Comparison of ENCODE assay signal across 29 mouse cellular contexts in the genomic region with DNA sequence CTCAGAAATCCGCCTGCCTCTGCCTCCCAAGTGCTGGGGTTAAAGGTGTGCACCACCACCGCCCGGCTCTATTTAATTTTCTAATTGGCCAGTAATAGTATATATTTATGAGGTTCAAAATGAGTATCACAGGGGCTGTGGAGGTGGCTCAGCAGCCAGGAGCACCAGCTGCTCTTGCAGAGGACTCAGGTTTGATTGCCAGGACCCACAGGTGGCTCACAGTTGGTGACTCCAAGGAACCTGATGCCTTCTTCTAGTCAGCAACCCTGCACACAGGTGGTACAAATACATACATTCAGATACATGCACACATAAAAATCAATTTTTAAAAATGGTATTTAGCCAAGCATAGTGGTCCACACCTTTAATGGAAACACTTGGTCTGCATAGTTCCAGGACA. TPM values are rescaled to one million over a fixed set of nuclear protein-coding genes. Genes with fewer than 3 reads are reported as not detected.
DNase-seq lines count a peak whose midpoint lies in the region; ATAC-seq lines count a peak whose summit lies in the region.
"Had no signal": no experiment of that assay in that cellular context is flagged by ENCODE, and none has a peak within 500 bp of the region (broad histone marks: within the 10 kb centered on the region; RNA-seq: fewer than 3 reads in every experiment).

No protein-coding gene starts in this region.

- H3K36me3 ChIP-seq in midbrain, embryonic 10.5 days: peaks cover 59% of the 10 kb centered on the region

- no peaks in the 10 kb centered on the region for H3K9me3 ChIP-seq in midbrain, embryonic 10.5 days (replicated peaks)
- H3K9me3 ChIP-seq: hindbrain, embryonic 10.5 days; kidney, embryonic 15.5 days; liver, embryonic 13.5 days; megakaryocyte, embryonic 14.5 days; midbrain, embryonic 13.5 days; neural tube, embryonic 13.5 days had no signal

- ATAC-seq in CD4-positive, CD25-positive, alpha-beta regulatory T cell, adult 4 months: no peak
- ATAC-seq: forebrain, embryonic 14.5 days; hindbrain, embryonic 16.5 days; lung, postnatal 0 days; midbrain, embryonic 13.5 days had no signal

- peak; percentile 40 for DNase-seq in gastrocnemius, adult 18-20 months (ENCODE audit: low spot score)
- no peak for DNase-seq in gastrocnemius, postnatal 36 days
- peak; percentile 17 for DNase-seq in left cerebral cortex, postnatal 4 days
- DNase-seq in left cerebral cortex, postnatal 36 days (ENCODE audit: low spot score in 2 of 2): no peak
- peak; percentile 51 to 59 for DNase-seq in cerebellum, postnatal 14 days
- DNase-seq in midbrain, embryonic 10.5 days (ENCODE audit: low spot score): no peak
- DNase-seq: adrenal gland, adult 2 months; adrenal gland, postnatal 36 days; kidney, adult 18-20 months; kidney, postnatal 25 days; liver, embryonic 13.5 days; lung, adult 18-20 months; lung, postnatal 4 days; thymus, adult 2 months; thymus, postnatal 36 days had no signal

- H3K4me3 ChIP-seq in midbrain, embryonic 10.5 days: no peak overlapping the region
- H3K4me3 ChIP-seq: hindbrain, embryonic 10.5 days; kidney, embryonic 15.5 days; layer of hippocampus, adult 2 months; left cerebral cortex, adult 2 months; liver, embryonic 13.5 days; megakaryocyte, embryonic 14.5 days; midbrain, embryonic 13.5 days; neural tube, embryonic 13.5 days had no signal

- no peak overlapping the region for H3K27ac ChIP-seq in midbrain, embryonic 10.5 days (replicated peaks)
- H3K27ac ChIP-seq: hindbrain, embryonic 10.5 days; kidney, embryonic 15.5 days; layer of hippocampus, adult 2 months; left cerebral cortex, adult 2 months; liver, embryonic 13.5 days; midbrain, embryonic 13.5 days; neural tube, embryonic 13.5 days had no signal

- no peaks in the 10 kb centered on the region for H3K4me1 ChIP-seq in midbrain, embryonic 10.5 days
- H3K4me1 ChIP-seq: hindbrain, embryonic 10.5 days; kidney, embryonic 15.5 days; midbrain, embryonic 13.5 days; neural tube, embryonic 13.5 days had no signal

- no peaks in the 10 kb centered on the region for H3K27me3 ChIP-seq in midbrain, embryonic 10.5 days (ENCODE audit: low read depth, poor library complexity, severe bottlenecking)
- H3K27me3 ChIP-seq: kidney, embryonic 15.5 days; liver, embryonic 13.5 days; megakaryocyte, embryonic 14.5 days; midbrain, embryonic 13.5 days; neural tube, embryonic 13.5 days had no signal

- WGBS in midbrain, embryonic 10.5 days: 88% methylated on average over 3 of the region's 3 CpGs

- intact Hi-C loops in gastrocnemius, postnatal 36 days (cut with DNase I): no loop called here
- intact Hi-C loops in left cerebral cortex, postnatal 4 days (cut with DNase I): loop anchor here (10.0 kb wide), 1 partner anchor 87 kb away; no protein-coding TSS in a partner anchor
- intact Hi-C loops in left cerebral cortex, postnatal 36 days (cut with DNase I): no loop called here

RNA-seq across cellular contexts. Expression of a gene that starts 20.0 kb away (rescaled TPM):
- 10 to 100 TPM; 38.7 to 41.2 TPM for total RNA-seq in gastrocnemius, adult 18-20 months (2021)
- total RNA-seq in gastrocnemius, postnatal 36 days (2021): 10 to 100 TPM; 28.7 to 33.0 TPM
- 10 to 100 TPM; 88.3 to 88.5 TPM for total RNA-seq in left cerebral cortex, postnatal 4 days (2021)
- total RNA-seq in left cerebral cortex, postnatal 36 days (2021): 10 to 100 TPM; 54.5 to 63.2 TPM
- 78.0 and 81.5 TPM in 2 replicates for polyA plus RNA-seq in midbrain, embryonic 10.5 days (2016; fragmentation: Nextera tagmentation; extraction: Ambion mirVana)
- polyA plus RNA-seq in CD4-positive, CD25-positive, alpha-beta regulatory T cell, adult 4 months (2017; shearing (Covaris generic)): 10 to 100 TPM; 10.1 to 16.1 TPM

RNA-seq across cellular contexts. Expression of a gene that starts 57.1 kb away (rescaled TPM):
- total RNA-seq in gastrocnemius, adult 18-20 months (2021): under 1 TPM; 0.07 to 0.11 TPM
- under 1 TPM in 1 of 2 experiments, not detected in 1; 0.15 TPM for total RNA-seq in gastrocnemius, postnatal 36 days (2021)
- under 1 TPM; 0.14 to 0.34 TPM for total RNA-seq in left cerebral cortex, postnatal 4 days (2021)
- total RNA-seq in left cerebral cortex, postnatal 36 days (2021): under 1 TPM in 1 of 2 experiments, not detected in 1; 0.25 TPM
- 0.05 TPM in 1 of 2 replicates, not detected in the other for polyA plus RNA-seq in midbrain, embryonic 10.5 days (2016; fragmentation: Nextera tagmentation; extraction: Ambion mirVana)
- polyA plus RNA-seq in CD4-positive, CD25-positive, alpha-beta regulatory T cell, adult 4 months (2017; shearing (Covaris generic)): not detected
- total RNA-seq: adrenal gland, adult 2 months; adrenal gland, postnatal 36 days had no signal
- polyA plus RNA-seq: adrenal gland, adult 2 months; embryonic facial prominence, embryonic 11.5 days; forebrain, embryonic 14.5 days; gonadal fat pad, adult 2 months; hindbrain, embryonic 10.5 days; intestine, embryonic 14.5 days; kidney, embryonic 15.5 days; liver, embryonic 13.5 days; lung, postnatal 0 days; neural tube, embryonic 13.5 days had no signal

Comparison
In these comparisons a context has a peak if more than half of its experiments do, and no peak if none do; other contexts are left out.
1. DNase-seq: peak in gastrocnemius, adult 18-20 months (single experiment), left cerebral cortex, postnatal 4 days (single experiment) and cerebellum, postnatal 14 days (2 of 2); none in gastrocnemius, postnatal 36 days (0 of 2), left cerebral cortex, postnatal 36 days (0 of 2) and midbrain, embryonic 10.5 days (single experiment).